Mouse (Mus musculus) gastrocnemius, adult 2 months (tissue): ENCODE measurements around the gene Fam83f. TPM values are rescaled to one million over a fixed set of nuclear protein-coding genes. Genes with fewer than 3 reads are reported as not detected.
A peak's percentile ranks its signal among the peaks of the same experiment; 100 is the strongest.

Experiments used
- DNase-seq: peaks from one replicate; pipeline ENCODE4 v3.0.0; 2022
- H3K27ac ChIP-seq: fragments of 200-600 bp; 2 replicates; pipeline ENCODE4 v1.8.1; 2022; ENCODE audit warnings: mild to moderate bottlenecking
- H3K4me3 ChIP-seq: fragments of 200-600 bp; 2 replicates; pipeline ENCODE4 v1.8.1; 2022; ENCODE audit warnings: mild to moderate bottlenecking, moderate library complexity
- CTCF ChIP-seq: fragments of 200-600 bp; IDR thresholded peaks from 2 replicates; pipeline ENCODE4 v1.8.1; 2022; ENCODE audit warnings: antibody characterized with exemption, mild to moderate bottlenecking, moderate library complexity
- intact Hi-C: fragments of 180-260 bp; cut with DNase I; formaldehyde crosslinking; loops from one replicate; pipeline ENCODE4 v1.15.1; 2025
- long read RNA-seq, 2 experiments: library from polyadenylated mRNA; stranded (forward); transcript quantifications; one replicate each; pipeline ENCODE4 v2.0.0; 2021
- total RNA-seq, 2 experiments: library from RNA; stranded (reverse); gene quantifications; 2 replicates each; pipeline ENCODE4 v1.2.3; 2021

Gene Fam83f
- under 1 TPM in 1 of 2 experiments, not detected in 1; 0.10 TPM for total RNA-seq
- long read RNA-seq, experiment 1, partial matches to known transcripts = 0 of 2 reads
- long read RNA-seq, experiment 1, other reads (novel, unspliced or antisense) = 0 of 2 reads
- long read RNA-seq, experiment 2 = 0 reads

DNA sequence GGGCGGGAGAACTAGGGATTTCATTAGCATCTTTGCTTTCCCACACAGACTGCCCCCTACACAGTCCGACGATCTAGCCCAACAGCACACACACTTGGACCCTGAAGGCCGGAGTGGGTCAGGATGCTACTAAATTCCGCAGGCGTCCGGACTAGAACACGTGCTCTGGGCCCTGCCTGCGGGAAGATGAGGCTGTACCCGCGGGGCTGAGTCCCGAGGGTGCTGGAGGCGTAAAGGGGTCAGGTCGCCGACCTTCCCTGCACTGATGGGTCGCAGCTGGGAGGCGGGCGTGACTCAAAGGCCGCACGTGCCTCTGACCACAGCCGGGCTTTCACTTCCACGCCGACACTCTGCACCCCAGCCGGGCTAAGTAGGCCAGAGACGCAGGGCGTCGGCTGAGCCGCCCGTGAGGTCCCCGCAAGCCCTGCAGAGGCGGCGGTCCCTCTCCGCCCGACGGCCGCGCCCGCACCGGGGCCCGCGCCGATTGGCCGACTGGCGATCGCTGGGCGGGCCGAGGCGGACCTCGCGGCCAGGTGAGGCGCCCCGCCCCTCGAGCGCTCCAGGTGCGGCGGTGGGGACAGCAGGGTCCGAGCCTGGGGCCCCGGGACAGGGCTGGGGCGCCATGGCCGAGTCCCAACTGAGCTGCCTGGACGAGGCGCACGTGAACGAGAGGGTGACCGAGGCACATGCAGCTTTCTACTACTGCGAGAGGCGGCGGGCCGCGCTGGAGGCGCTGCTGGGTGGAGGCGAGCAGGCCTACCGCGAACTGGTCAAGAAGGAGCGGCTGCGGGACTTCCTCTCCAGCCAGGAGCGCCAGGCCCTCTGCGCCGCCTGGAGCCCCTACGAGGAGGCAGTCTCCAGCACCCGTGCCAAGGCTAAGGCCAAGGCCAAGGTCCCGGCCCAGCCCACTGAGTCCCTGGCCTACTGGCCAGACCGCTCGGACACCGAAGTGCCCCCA is at the start of gene Fam83f:
TSS of gene Fam83f (plus strand) at position 553 of the 958 bp plus-strand sequence.
- intact Hi-C loops = no loop called here
- TF ChIP-seq CTCF = no peak
- Histone ChIP-seq H3K27ac (peak within 1 kb of the TSS; percentile 57), H3K4me3 (peak within 1 kb of the TSS; percentile 63)
- DNase-seq = peak; percentile 59

DNA sequence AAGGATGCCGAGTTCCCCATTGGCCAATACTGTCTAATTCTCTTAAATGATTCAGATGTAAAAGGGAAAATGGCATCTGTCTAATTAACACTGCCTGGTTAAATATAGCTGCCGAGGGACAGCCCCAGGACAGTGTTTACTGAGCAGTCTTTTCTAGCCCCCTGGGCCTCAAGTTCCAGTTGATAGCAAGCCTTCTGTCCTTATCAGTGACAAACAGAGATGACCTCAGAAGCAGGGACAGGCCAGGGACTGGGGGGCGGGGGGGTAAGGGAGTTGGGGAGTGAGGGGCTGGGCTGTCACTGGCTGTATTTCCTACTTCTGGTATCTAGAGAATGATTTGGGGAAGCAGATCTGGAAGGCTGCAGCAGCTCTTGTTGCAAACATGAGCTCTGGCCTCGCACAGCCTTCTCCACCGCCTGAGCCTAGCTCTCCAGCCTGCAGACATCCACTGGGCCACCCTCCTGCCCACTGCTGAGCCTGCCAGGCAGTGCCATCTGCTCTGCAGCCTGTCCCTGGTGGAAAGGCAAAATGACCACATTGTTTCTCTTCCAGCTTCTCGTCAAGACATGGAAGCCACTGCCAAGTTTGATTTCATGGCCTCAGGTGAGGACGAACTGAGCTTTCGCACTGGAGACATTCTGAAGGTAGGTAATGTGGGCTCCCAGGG is 48.3 kb upstream of the Fam83f start:
- DNase-seq = no peak
- intact Hi-C loops = no loop called here
- no peak overlapping the region for H3K4me3 ChIP-seq
- no peak overlapping the region for H3K27ac ChIP-seq
- TF ChIP-seq CTCF = no peak

DNA sequence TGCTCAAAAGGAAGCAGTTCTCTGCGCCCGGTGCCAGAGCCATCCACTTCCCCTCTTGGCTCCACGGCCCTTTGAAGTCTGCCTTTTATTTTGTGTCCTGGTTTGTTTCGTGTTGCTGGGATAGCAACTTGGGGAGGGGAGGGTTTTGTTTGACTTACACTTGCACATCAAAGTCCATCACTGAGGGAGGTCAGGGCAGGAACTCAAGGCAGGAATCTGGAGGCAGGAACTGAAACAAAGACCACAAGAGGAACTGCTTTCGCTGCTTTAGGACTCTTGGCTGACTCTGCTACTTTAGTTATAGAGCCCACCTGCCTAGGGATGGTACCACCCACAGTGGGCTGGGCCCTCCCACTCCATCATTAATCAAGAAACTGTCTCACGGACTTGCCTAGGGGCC is 45.2 kb upstream of the Fam83f start:
- Histone ChIP-seq H3K27ac (no peak overlapping the region), H3K4me3 (no peak overlapping the region)
- intact Hi-C loops = no loop called here
- TF ChIP-seq CTCF = no peak
- DNase-seq = no peak

GRCm38 (mm10) chr15:80630147-80630546 is 41.5 kb upstream of the Fam83f start:
- H3K27ac ChIP-seq = no peak overlapping the region
- H3K4me3 ChIP-seq = no peak overlapping the region
- TF ChIP-seq CTCF = no peak
- intact Hi-C loops = loop anchor here (5.0 kb wide), 1 partner anchor 62 kb away; no protein-coding TSS in a partner anchor
- DNase-seq = no peak

DNA sequence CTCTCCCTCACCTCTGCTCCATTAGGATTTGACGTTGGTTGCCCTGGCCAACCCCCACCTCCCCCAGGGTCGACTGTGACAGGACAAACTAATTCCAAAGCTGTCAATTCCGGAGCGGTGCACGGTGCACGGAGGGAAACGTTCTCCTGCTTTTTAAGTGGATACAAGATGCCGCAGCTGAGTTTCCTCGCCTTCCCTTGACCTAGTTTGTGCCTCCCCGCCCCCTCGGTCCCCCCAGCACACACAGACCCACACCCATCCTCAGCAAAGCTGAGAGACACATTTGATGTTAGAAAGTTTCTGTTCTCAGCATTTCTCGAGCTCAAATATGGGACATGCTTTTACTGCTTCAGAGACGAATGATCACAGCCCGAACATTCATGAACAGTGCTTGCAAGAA is 40.9 kb upstream of the Fam83f start:
- Histone ChIP-seq H3K4me3 (no peak overlapping the region), H3K27ac (no peak overlapping the region)
- intact Hi-C loops = loop anchor here (5.0 kb wide), 1 partner anchor 62 kb away; no protein-coding TSS in a partner anchor
- DNase-seq = no peak
- TF ChIP-seq CTCF = no peak

GRCm38 (mm10) chr15:80631311-80631710 is 40.3 kb upstream of the Fam83f start:
- intact Hi-C loops = loop anchor here (5.0 kb wide), 1 partner anchor 61 kb away; no protein-coding TSS in a partner anchor
- no peak for TF ChIP-seq CTCF
- H3K4me3 ChIP-seq = no peak overlapping the region
- no peak overlapping the region for H3K27ac ChIP-seq
- no peak for DNase-seq

DNA sequence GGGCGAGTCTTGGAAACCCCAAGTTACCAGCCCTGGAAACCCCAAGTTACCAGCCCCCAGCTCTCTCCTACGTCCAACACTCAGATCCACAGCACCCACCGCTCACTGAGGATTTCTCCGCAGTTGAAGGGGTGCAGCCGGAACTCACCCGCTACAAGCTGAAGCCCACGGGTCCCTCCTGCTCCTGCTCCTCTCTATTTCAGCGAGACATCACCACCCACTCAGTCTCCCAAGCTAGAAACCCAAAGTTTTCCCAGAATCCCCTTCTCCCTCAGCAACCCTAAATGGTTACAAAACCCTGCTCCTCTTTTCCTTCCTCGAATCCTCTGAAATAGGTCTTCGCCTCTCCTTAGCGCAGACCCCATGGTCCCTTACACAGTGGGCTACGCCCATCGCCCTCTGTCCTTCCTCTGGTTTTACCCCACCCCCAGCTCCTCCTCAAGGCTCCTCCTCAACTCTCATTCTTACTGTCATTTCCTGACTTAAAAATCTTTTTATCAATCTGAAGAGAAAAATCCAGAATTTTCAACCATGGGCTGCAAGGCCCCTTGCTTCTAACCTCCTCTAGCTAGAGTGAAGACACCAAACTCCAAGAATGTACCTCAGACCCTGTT is 39.3 kb upstream of the Fam83f start:
- no peak for DNase-seq
- H3K27ac ChIP-seq = no peak overlapping the region
- TF ChIP-seq CTCF = no peak
- no peak overlapping the region for H3K4me3 ChIP-seq
- intact Hi-C loops = loop anchor here (5.0 kb wide), 1 partner anchor 60 kb away; no protein-coding TSS in a partner anchor

- intact Hi-C loops = loop anchor here (5.0 kb wide), 1 partner anchor 58 kb away; no protein-coding TSS in a partner anchor
These were observed 37.1 kb upstream of the Fam83f start for GRCm38 (mm10) chr15:80634391-80635193.

DNA sequence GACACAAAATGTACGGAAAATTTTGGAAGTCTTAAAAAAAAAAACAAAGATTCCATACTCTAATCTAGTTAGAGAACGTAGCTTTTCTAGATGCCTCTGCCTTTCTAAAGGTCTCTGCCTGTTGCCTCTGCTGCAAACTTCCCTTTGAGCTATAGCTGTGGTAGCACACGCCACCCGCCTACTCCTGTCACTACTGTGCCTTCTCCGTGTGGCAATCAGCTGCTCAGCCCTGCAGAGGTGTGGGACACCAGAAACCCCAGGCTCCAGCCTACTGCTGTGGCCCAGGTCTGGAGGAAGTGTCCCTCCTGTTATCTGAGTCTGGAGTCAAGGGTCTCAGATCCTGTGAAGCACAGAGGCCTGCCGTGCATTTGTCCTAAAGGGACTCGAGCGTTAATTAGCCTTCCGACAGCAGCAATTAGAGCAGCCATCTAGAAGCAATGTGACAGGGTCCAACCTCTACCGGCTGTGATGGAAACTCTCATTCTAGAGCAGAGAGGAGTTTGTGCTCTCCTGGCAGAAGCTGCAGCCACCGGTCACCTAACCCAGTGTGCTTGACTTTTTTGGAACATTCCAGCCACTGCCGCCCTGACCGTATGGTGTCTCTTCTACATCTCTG is 34.8 kb upstream of the Fam83f start:
- no peak for TF ChIP-seq CTCF
- H3K4me3 ChIP-seq = no peak overlapping the region
- intact Hi-C loops = no loop called here

More at GRCm38 (mm10) chr15:80634391-80635193, 37.1 kb upstream of the Fam83f start:
- no peak overlapping the region for H3K4me3 ChIP-seq
- no peak overlapping the region for H3K27ac ChIP-seq
- no peak for DNase-seq
- peak; percentile 63 for TF ChIP-seq CTCF

DNA sequence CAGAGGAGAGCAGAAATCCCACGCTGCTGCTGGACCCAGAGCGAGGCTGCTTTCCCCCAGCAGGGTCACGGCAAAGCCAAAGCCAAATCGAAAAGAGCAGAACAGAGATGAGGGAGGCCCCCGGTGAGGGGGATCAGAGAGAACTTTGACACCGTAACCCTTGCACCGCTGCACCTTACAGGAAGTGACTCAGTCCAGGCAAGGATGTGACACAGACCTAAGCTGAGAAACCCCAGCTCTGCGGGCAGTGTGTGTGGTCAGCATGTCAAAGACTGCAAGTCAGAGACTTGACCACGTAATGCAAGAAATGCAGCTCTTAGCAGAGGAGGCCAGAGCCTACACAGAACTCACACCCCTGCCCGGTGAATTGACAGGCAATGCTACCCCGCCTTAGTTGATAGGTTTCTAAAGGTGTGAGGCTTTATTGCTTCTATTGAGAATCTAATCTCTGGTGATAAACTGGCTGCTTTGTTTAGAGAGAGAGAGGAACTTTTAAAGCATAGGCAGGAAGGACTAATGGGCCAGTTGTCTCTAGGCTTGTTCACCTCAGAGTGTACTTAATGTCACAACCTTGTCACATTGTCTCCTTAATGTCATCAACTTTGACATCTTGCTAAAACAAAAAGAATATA is 32.5 kb upstream of the Fam83f start:
- DNase-seq = no peak

More for the DNA sequence above, 34.8 kb upstream of the Fam83f start:
- no peak overlapping the region for H3K27ac ChIP-seq
- no peak for DNase-seq

GRCm38 (mm10) chr15:80639874-80640273 is 31.8 kb upstream of the Fam83f start:
- no peak overlapping the region for H3K27ac ChIP-seq
- no peak for DNase-seq
- intact Hi-C loops = no loop called here
- no peak overlapping the region for H3K4me3 ChIP-seq
- TF ChIP-seq CTCF = no peak

More for the DNA sequence above, 32.5 kb upstream of the Fam83f start:
- Histone ChIP-seq H3K27ac (no peak overlapping the region), H3K4me3 (no peak overlapping the region)
- no peak for TF ChIP-seq CTCF
- intact Hi-C loops = no loop called here
